Mouse (Mus musculus) limb, embryonic 14.5 days (tissue): ENCODE measurements around the gene Mov10. TPM values are rescaled to one million over a fixed set of nuclear protein-coding genes. Genes with fewer than 3 reads are reported as not detected.

Source experiments
- ATAC-seq: fragments of 200-750 bp; cut with Nextera tagmentation; 2 replicates; pipeline ENCODE4 v1.8.0; 2017; ENCODE audit warnings: low read depth, moderate number of reproducible peaks, moderate TSS enrichment; ENCODE audit not compliant: low FRiP score
- DNase-seq: peaks from one replicate; pipeline ENCODE4 v3.0.0-alpha.2; 2015; ENCODE audit warnings: low spot score
- H3K27ac ChIP-seq: fragments of 300-500 bp; sonication (generic); replicated peaks from 2 replicates; pipeline ENCODE4 v1.5.1; 2014; ENCODE audit warnings: low read depth, mild to moderate bottlenecking, low read length, moderate library complexity, mixed read lengths
- H3K27me3 ChIP-seq: fragments of 300-500 bp; sonication (generic); 2 replicates; pipeline ENCODE4 v1.6.1; 2014; ENCODE audit warnings: low read length, mixed read lengths; ENCODE audit not compliant: control insufficient read depth, insufficient read depth
- H3K36me3 ChIP-seq: fragments of 300-500 bp; sonication (generic); 2 replicates; pipeline ENCODE4 v1.6.1; 2014; ENCODE audit warnings: mild to moderate bottlenecking, low read length, moderate library complexity, mixed read lengths; ENCODE audit not compliant: control insufficient read depth, insufficient read depth
- H3K4me1 ChIP-seq: fragments of 300-500 bp; sonication (generic); 2 replicates; pipeline ENCODE4 v1.6.1; 2014; ENCODE audit warnings: antibody characterized with exemption, low read length, mixed read lengths; ENCODE audit not compliant: control insufficient read depth, insufficient read depth
- H3K4me2 ChIP-seq: fragments of 300-500 bp; sonication (generic); replicated peaks from 2 replicates; pipeline ENCODE4 v1.6.1; 2014; ENCODE audit warnings: low read depth, mild to moderate bottlenecking, low read length, moderate library complexity; ENCODE audit not compliant: severe bottlenecking
- H3K4me3 ChIP-seq: fragments of 300-500 bp; sonication (generic); replicated peaks from 2 replicates; pipeline ENCODE4 v1.5.1; 2014; ENCODE audit warnings: low read length
- H3K9ac ChIP-seq: fragments of 300-500 bp; sonication (generic); 2 replicates; pipeline ENCODE4 v1.6.1; 2014; ENCODE audit warnings: mild to moderate bottlenecking, low read depth, low read length, moderate library complexity; ENCODE audit not compliant: severe bottlenecking
- H3K9me3 ChIP-seq: fragments of 300-500 bp; sonication (generic); 2 replicates; pipeline ENCODE4 v1.6.1; 2016; ENCODE audit warnings: low read length; ENCODE audit not compliant: control insufficient read depth
- POLR2A ChIP-seq: fragments of 200-500 bp; IDR thresholded peaks from 2 replicates; pipeline ENCODE4 v1.8.0; 2012; ENCODE audit warnings: inconsistent platforms, mild to moderate bottlenecking, moderate library complexity, borderline replicate concordance; ENCODE audit not compliant: insufficient read depth, insufficient read length; ENCODE audit errors: extremely low read depth
- WGBS: fragments of 180-500 bp; shearing (Covaris S2); extraction: QIAGEN DNeasy Blood & Tissue Kit; methylation state at CpG from one replicate; pipeline ENCODE4 v1.1.7; 2014; 5-methylcytosine and 5-hydroxymethylcytosine counted together
- polyA plus RNA-seq, 2 experiments: library from polyadenylated mRNA; depleted of rRNA in 1 of 2; stranded (reverse) in 1 of 2; unstranded in 1 of 2; fragments of >200 nt; fragmentation: Nextera tagmentation in 1 of 2; extraction: Ambion mirVana in 1 of 2; gene quantifications; 2 replicates each; pipeline versions ENCODE4 v1.2.1 to v1.2.3; 2012 to 2014

Mov10 gene
- polyA plus RNA-seq, 2 experiments, result 32.7 to 41.6 TPM

DNA sequence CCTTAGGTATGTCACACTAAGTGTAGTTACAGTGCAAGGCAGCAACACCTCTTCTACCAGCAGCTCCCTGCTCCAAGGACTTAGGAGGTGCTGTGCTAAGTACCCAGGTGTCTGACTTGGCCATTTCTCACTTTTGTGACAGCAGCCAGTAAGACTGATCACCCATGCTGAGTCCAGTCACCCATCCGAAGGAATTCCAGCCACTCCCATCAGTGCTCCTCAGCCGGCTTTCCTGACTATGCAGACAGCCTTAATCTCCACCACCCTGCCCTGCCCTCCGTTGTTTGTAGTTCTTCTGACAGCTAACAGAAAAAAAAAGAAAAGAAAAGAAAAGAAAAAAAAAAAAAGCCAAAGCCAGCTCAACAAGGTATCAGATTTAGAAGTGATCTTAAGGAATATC lies 6.6 kb downstream of the Mov10 start:
- no peak for TF ChIP-seq POLR2A
- no peak overlapping the region for H3K4me2 ChIP-seq
- ATAC-seq, result no peak
- H3K36me3 ChIP-seq, result peaks cover 7% of the 10 kb centered on the region; the same call in 1 of the 2 replicates
- H3K4me3 ChIP-seq, result no peak overlapping the region
- no peak overlapping the region for H3K27ac ChIP-seq
- H3K9me3 ChIP-seq, result no peaks in the 10 kb centered on the region
- H3K4me1 ChIP-seq, result peaks cover 12% of the 10 kb centered on the region
- DNase-seq, result no peak
- H3K9ac ChIP-seq, result no peak overlapping the region
- H3K27me3 ChIP-seq, result no peaks in the 10 kb centered on the region
- 32% methylated on average over 3 of the region's 3 CpGs for WGBS

DNA sequence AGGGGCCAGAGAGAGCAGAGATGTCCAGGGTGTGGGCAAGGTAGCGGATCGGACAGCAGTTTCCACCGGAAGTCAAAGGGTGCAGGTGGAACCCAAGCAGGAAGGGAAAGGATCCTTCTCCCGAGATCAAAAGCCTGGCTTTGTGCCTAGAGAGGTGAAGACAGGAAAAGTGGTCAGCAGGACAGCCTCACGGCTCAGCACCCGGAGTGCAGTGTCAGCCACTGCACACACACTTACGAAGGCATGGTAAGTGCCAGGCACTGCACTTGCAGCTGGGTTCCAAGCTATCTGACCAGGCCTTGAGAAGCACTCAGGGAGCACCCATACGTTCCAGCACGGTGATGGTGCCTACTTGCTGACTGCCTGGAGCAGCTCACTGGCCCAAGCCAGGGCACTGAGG lies 12.8 kb downstream of the Mov10 start:
- WGBS, result 86% methylated on average over 7 of the region's 9 CpGs
- TF ChIP-seq POLR2A, result no peak
- DNase-seq (no peak), ATAC-seq (no peak)
- Histone ChIP-seq H3K4me2 (no peak overlapping the region), H3K9ac (no peak overlapping the region), H3K27ac (no peak overlapping the region), H3K4me1 (no peaks in the 10 kb centered on the region), H3K27me3 (no peaks in the 10 kb centered on the region), H3K9me3 (no peaks in the 10 kb centered on the region), H3K36me3 (peaks cover 40% of the 10 kb centered on the region), H3K4me3 (no peak overlapping the region)

DNA sequence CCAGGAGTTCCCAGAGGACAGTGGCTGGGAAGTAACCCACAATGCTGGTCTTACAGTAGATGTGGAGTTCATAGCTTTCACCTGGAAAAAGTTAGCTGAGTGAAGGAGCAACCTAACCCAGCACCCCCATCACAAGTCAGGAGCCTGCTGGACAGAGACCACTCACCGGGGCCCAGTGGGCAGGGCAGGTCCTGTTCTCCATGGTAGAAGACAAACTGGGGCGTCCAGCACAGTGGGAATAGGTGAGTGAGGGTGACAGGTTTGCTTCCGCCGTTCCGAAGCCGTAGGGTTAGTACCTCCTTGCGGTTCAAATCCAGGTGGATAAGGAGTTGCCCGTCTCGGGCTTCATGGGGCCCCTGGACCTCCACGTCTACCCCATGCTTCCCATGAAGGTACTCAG lies 14.1 kb downstream of the Mov10 start:
- no peak for DNase-seq
- H3K4me2 ChIP-seq, result no peak overlapping the region
- no peak for TF ChIP-seq POLR2A
- no peak overlapping the region for H3K27ac ChIP-seq
- WGBS, result 91% methylated on average over 10 of the region's 10 CpGs
- no peaks in the 10 kb centered on the region for H3K27me3 ChIP-seq
- ATAC-seq, result no peak
- H3K9ac ChIP-seq, result no peak overlapping the region
- no peaks in the 10 kb centered on the region for H3K9me3 ChIP-seq
- H3K4me3 ChIP-seq, result no peak overlapping the region
- H3K4me1 ChIP-seq, result no peaks in the 10 kb centered on the region
- peaks cover 52% of the 10 kb centered on the region for H3K36me3 ChIP-seq

DNA sequence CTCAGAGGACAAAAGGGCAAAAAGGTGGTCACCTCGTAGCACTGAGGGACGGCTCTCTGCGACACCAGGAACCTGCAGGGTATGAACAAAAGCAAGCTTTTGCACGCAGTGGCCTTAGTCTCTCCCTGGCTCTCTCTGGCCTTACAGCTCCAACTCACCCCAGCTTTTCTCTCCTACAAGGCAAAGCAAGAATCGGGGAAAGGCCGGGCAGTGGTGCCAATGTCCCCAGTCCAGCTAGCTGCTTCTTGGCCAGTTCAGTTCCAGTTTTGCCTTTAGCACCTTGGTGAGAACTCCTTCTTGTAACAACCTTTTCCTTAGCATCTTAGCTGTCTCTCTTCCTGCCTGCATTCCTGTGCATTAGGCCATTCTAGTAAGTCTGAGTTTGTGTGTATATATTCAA lies 16.9 kb downstream of the Mov10 start:
- 89% methylated on average over 6 of the region's 6 CpGs for WGBS
- no peak for TF ChIP-seq POLR2A

DNA sequence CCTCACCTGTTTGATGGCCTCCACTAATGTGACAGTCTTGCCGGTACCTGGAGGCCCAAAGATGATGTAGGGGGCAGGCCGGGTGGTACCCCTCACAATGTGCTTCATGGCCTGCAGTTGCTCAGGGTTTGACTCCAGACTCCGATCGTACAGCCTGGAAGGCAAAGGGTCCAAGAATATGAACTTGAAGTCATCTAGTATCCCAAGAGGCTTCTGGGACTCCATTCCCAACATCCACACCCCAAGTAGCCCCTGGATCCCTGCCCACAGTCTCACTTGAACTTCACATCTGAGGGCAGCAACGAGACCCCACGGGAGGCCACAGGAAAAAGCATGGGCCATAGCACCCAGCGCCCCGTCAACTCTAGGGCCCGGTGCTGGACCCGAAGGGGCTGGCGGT lies 17.7 kb downstream of the Mov10 start:
- Histone ChIP-seq H3K27ac (no peak overlapping the region), H3K27me3 (no peaks in the 10 kb centered on the region), H3K4me1 (peaks cover 4% of the 10 kb centered on the region), H3K9me3 (no peaks in the 10 kb centered on the region), H3K4me2 (no peak overlapping the region), H3K4me3 (no peak overlapping the region), H3K36me3 (peaks cover 79% of the 10 kb centered on the region), H3K9ac (no peak overlapping the region)
- no peak for ATAC-seq
- 92% methylated on average over 11 of the region's 11 CpGs for WGBS
- DNase-seq, result no peak
- no peak for TF ChIP-seq POLR2A

More for the DNA sequence above, 16.9 kb downstream of the Mov10 start:
- H3K9ac ChIP-seq, result no peak overlapping the region
- H3K27ac ChIP-seq, result no peak overlapping the region
- ATAC-seq (no peak), DNase-seq (no peak)
- H3K4me1 ChIP-seq, result no peaks in the 10 kb centered on the region
- H3K9me3 ChIP-seq, result no peaks in the 10 kb centered on the region
- no peaks in the 10 kb centered on the region for H3K27me3 ChIP-seq
- H3K4me2 ChIP-seq, result no peak overlapping the region
- H3K4me3 ChIP-seq, result no peak overlapping the region
- H3K36me3 ChIP-seq, result peaks cover 75% of the 10 kb centered on the region
